Mouse (Mus musculus) midbrain, embryonic 12.5 days (tissue): ENCODE data around the gene Enox1. TPM values are rescaled to one million over a fixed set of nuclear protein-coding genes. Genes with fewer than 3 reads are reported as not detected.

Source experiments
- ATAC-seq: fragments of 200-750 bp; cut with Nextera tagmentation; 2 replicates; pipeline ENCODE4 v1.8.0; 2017; ENCODE audit warnings: low read depth, moderate TSS enrichment, moderate library complexity; ENCODE audit not compliant: low FRiP score
- H3K27ac ChIP-seq: fragments of 300-500 bp; sonication (generic); replicated peaks from 2 replicates; pipeline ENCODE4 v1.5.1; 2016; ENCODE audit warnings: mild to moderate bottlenecking
- H3K27me3 ChIP-seq: fragments of 300-500 bp; sonication (generic); 2 replicates; pipeline ENCODE4 v1.6.1; 2016; ENCODE audit warnings: mild to moderate bottlenecking
- H3K36me3 ChIP-seq: fragments of 300-500 bp; sonication (generic); 2 replicates; pipeline ENCODE4 v1.6.1; 2016
- H3K4me1 ChIP-seq: fragments of 300-500 bp; sonication (generic); 2 replicates; pipeline ENCODE4 v1.6.1; 2016
- H3K4me2 ChIP-seq: fragments of 300-500 bp; sonication (generic); replicated peaks from 2 replicates; pipeline ENCODE4 v1.6.1; 2016; ENCODE audit warnings: mild to moderate bottlenecking, moderate library complexity
- H3K4me3 ChIP-seq: fragments of 300-500 bp; sonication (generic); 2 replicates; pipeline ENCODE4 v1.5.1; 2016; ENCODE audit warnings: mild to moderate bottlenecking
- H3K9ac ChIP-seq: fragments of 300-500 bp; sonication (generic); replicated peaks from 2 replicates; pipeline ENCODE4 v1.6.1; 2016; ENCODE audit warnings: mild to moderate bottlenecking, moderate library complexity
- H3K9me3 ChIP-seq: fragments of 300-500 bp; sonication (generic); 2 replicates; pipeline ENCODE4 v1.6.1; 2016; ENCODE audit warnings: mild to moderate bottlenecking
- WGBS: fragments of 180-500 bp; shearing (Covaris S2); methylation state at CpG from one replicate; pipeline ENCODE4 v1.1.7; 2016; 5-methylcytosine and 5-hydroxymethylcytosine counted together
- polyA plus RNA-seq: library from polyadenylated mRNA; unstranded; fragments of >200 nt; fragmentation: Nextera tagmentation; extraction: Ambion mirVana; gene quantifications from 2 replicates; pipeline ENCODE4 v1.2.1, GENCODE M21; 2016

Gene Enox1
- polyA plus RNA-seq, 1 experiment from 2014 or later, result 35.1 TPM

GRCm38 (mm10) chr14:77648305-77648704, 491.7 kb downstream of the Enox1 start:
- Histone ChIP-seq H3K27me3 (0 out of 2 replicates have a peak, but pooled peaks cover 5% of the 10 kb centered on the region), H3K9ac (no peak overlapping the region), H3K9me3 (no peaks in the 10 kb centered on the region), H3K4me1 (peaks cover 14% of the 10 kb centered on the region), H3K4me3 (no peak overlapping the region), H3K36me3 (no peaks in the 10 kb centered on the region), H3K27ac (no peak overlapping the region), H3K4me2 (no peak overlapping the region)
- 66% methylated on average over 8 of the region's 8 CpGs for WGBS
- no peak for ATAC-seq

- Histone ChIP-seq H3K4me2 (no peak overlapping the region), H3K27ac (no peak overlapping the region), H3K4me1 (0 out of 2 replicates have a peak, but pooled peaks cover 8% of the 10 kb centered on the region), H3K9ac (no peak overlapping the region), H3K27me3 (no peaks in the 10 kb centered on the region), H3K4me3 (no peak overlapping the region), H3K36me3 (no peaks in the 10 kb centered on the region), H3K9me3 (0 out of 2 replicates have a peak, but pooled peaks cover 4% of the 10 kb centered on the region)
- 77% methylated on average over 4 of the region's 4 CpGs for WGBS
- no peak for ATAC-seq
Observed at GRCm38 (mm10) chr14:77658739-77659138, 502.2 kb downstream of the Enox1 start.

- Histone ChIP-seq H3K9me3 (no peaks in the 10 kb centered on the region), H3K4me2 (no peak overlapping the region), H3K9ac (no peak overlapping the region), H3K4me3 (no peak overlapping the region), H3K27ac (no peak overlapping the region), H3K4me1 (0 out of 2 replicates have a peak, but pooled peaks cover 8% of the 10 kb centered on the region), H3K27me3 (no peaks in the 10 kb centered on the region), H3K36me3 (no peaks in the 10 kb centered on the region)
- no peak for ATAC-seq
- WGBS, result 77% methylated on average over 7 of the region's 7 CpGs
Observed at GRCm38 (mm10) chr14:77662273-77662672, 505.7 kb downstream of the Enox1 start.

- H3K4me3 ChIP-seq, result no peak overlapping the region
- no peak overlapping the region for H3K4me2 ChIP-seq
- no peaks in the 10 kb centered on the region for H3K9me3 ChIP-seq
- no peak overlapping the region for H3K27ac ChIP-seq
- no peaks in the 10 kb centered on the region for H3K36me3 ChIP-seq
- H3K27me3 ChIP-seq, result no peaks in the 10 kb centered on the region
- 80% methylated on average over 8 of the region's 8 CpGs for WGBS
- ATAC-seq, result no peak
- no peak overlapping the region for H3K9ac ChIP-seq
- H3K4me1 ChIP-seq, result 0 out of 2 replicates have a peak, but pooled peaks cover 8% of the 10 kb centered on the region
Observed at GRCm38 (mm10) chr14:77662994-77663393, 506.4 kb downstream of the Enox1 start.

GRCm38 (mm10) chr14:77668096-77668495, 511.5 kb downstream of the Enox1 start:
- Histone ChIP-seq H3K27me3 (no peaks in the 10 kb centered on the region), H3K4me2 (no peak overlapping the region), H3K9me3 (no peaks in the 10 kb centered on the region), H3K4me1 (peaks cover 13% of the 10 kb centered on the region; the same call in 1 of the 2 replicates), H3K36me3 (no peaks in the 10 kb centered on the region; the same call in 1 of the 2 replicates), H3K9ac (no peak overlapping the region), H3K4me3 (no peak overlapping the region), H3K27ac (no peak overlapping the region)
- no peak for ATAC-seq
- WGBS, result 76% methylated on average over 3 of the region's 3 CpGs

- H3K27ac ChIP-seq, result no peak overlapping the region; the same call in 1 of the 2 replicates
Observed at GRCm38 (mm10) chr14:77669494-77669893, 512.9 kb downstream of the Enox1 start.

GRCm38 (mm10) chr14:77670945-77671344, 514.4 kb downstream of the Enox1 start:
- Histone ChIP-seq H3K9ac (no peak overlapping the region), H3K4me2 (no peak overlapping the region), H3K4me3 (no peak overlapping the region), H3K9me3 (no peaks in the 10 kb centered on the region), H3K27ac (no peak overlapping the region), H3K36me3 (no peaks in the 10 kb centered on the region; the same call in 1 of the 2 replicates), H3K27me3 (no peaks in the 10 kb centered on the region), H3K4me1 (peaks cover 18% of the 10 kb centered on the region; the same call in 1 of the 2 replicates)
- WGBS, result 88% methylated on average over 5 of the region's 5 CpGs
- ATAC-seq, result no peak

More at GRCm38 (mm10) chr14:77669494-77669893, 512.9 kb downstream of the Enox1 start:
- no peak overlapping the region for H3K4me2 ChIP-seq
- H3K27me3 ChIP-seq, result no peaks in the 10 kb centered on the region
- no peak for ATAC-seq
- H3K4me1 ChIP-seq, result peaks cover 18% of the 10 kb centered on the region; the same call in 1 of the 2 replicates
- no peak overlapping the region for H3K9ac ChIP-seq
- H3K9me3 ChIP-seq, result no peaks in the 10 kb centered on the region
- no peaks in the 10 kb centered on the region; the same call in 1 of the 2 replicates for H3K36me3 ChIP-seq
- WGBS, result 71% methylated on average over 7 of the region's 7 CpGs
- H3K4me3 ChIP-seq, result no peak overlapping the region

- Histone ChIP-seq H3K4me2 (no peak overlapping the region), H3K27ac (no peak overlapping the region), H3K4me1 (peaks cover 18% of the 10 kb centered on the region; the same call in 1 of the 2 replicates), H3K36me3 (no peaks in the 10 kb centered on the region; the same call in 1 of the 2 replicates), H3K27me3 (no peaks in the 10 kb centered on the region), H3K9ac (no peak overlapping the region), H3K9me3 (no peaks in the 10 kb centered on the region), H3K4me3 (no peak overlapping the region)
- no peak for ATAC-seq
- WGBS, result 80% methylated on average over 11 of the region's 11 CpGs
Observed at GRCm38 (mm10) chr14:77671961-77672360, 515.4 kb downstream of the Enox1 start.

- Histone ChIP-seq H3K9me3 (no peaks in the 10 kb centered on the region), H3K36me3 (no peaks in the 10 kb centered on the region; the same call in 1 of the 2 replicates), H3K27me3 (no peaks in the 10 kb centered on the region), H3K4me3 (no peak overlapping the region), H3K27ac (peak overlapping the region; percentile 11; the same call in 1 of the 2 replicates), H3K4me2 (no peak overlapping the region), H3K9ac (no peak overlapping the region), H3K4me1 (peaks cover 18% of the 10 kb centered on the region; the same call in 1 of the 2 replicates)
- no peak for ATAC-seq
- WGBS, result 42% methylated on average over 8 of the region's 8 CpGs
Observed at GRCm38 (mm10) chr14:77673138-77673537, 516.6 kb downstream of the Enox1 start.

- H3K4me3 ChIP-seq, result no peak overlapping the region
- 73% methylated on average over 7 of the region's 7 CpGs for WGBS
- no peaks in the 10 kb centered on the region for H3K9me3 ChIP-seq
- H3K27ac ChIP-seq, result no peak overlapping the region
- H3K4me2 ChIP-seq, result no peak overlapping the region
- peaks cover 13% of the 10 kb centered on the region; the same call in 1 of the 2 replicates for H3K4me1 ChIP-seq
- no peaks in the 10 kb centered on the region for H3K36me3 ChIP-seq
- ATAC-seq, result no peak
- no peaks in the 10 kb centered on the region for H3K27me3 ChIP-seq
- no peak overlapping the region for H3K9ac ChIP-seq
Observed at GRCm38 (mm10) chr14:77677951-77678350, 521.4 kb downstream of the Enox1 start.

GRCm38 (mm10) chr14:77679877-77680276, 523.3 kb downstream of the Enox1 start:
- H3K9me3 ChIP-seq, result no peaks in the 10 kb centered on the region
- H3K27me3 ChIP-seq, result no peaks in the 10 kb centered on the region
- no peak for ATAC-seq
- no peak overlapping the region for H3K4me3 ChIP-seq
- no peak overlapping the region for H3K4me2 ChIP-seq
- no peaks in the 10 kb centered on the region for H3K36me3 ChIP-seq
- H3K27ac ChIP-seq, result no peak overlapping the region
- peaks cover 5% of the 10 kb centered on the region; the same call in 1 of the 2 replicates for H3K4me1 ChIP-seq
- 87% methylated on average over 9 of the region's 9 CpGs for WGBS
- no peak overlapping the region for H3K9ac ChIP-seq

GRCm38 (mm10) chr14:77682888-77683555, 526.5 kb downstream of the Enox1 start:
- H3K9me3 ChIP-seq, result no peaks in the 10 kb centered on the region
- no peaks in the 10 kb centered on the region for H3K36me3 ChIP-seq
- H3K27me3 ChIP-seq, result no peaks in the 10 kb centered on the region
- no peak overlapping the region for H3K27ac ChIP-seq
- peaks cover 5% of the 10 kb centered on the region; the same call in 1 of the 2 replicates for H3K4me1 ChIP-seq
- 92% methylated on average over 10 of the region's 10 CpGs for WGBS
- no peak overlapping the region for H3K4me2 ChIP-seq
- no peak overlapping the region for H3K9ac ChIP-seq
- H3K4me3 ChIP-seq, result no peak overlapping the region
- ATAC-seq, result no peak
